Mouse (Mus musculus) neural tube, embryonic 14.5 days (tissue): Measurements from ENCODE around the gene Ddx27. TPM values are rescaled to one million over a fixed set of nuclear protein-coding genes. Genes with fewer than 3 reads are reported as not detected.
A peak's percentile ranks its signal among the peaks of the same experiment; 100 is the strongest.

Experiments
- ATAC-seq: fragments of 200-750 bp; cut with Nextera tagmentation; 2 replicates; pipeline ENCODE4 v1.8.0; 2017; ENCODE audit warnings: low read depth, mild to moderate bottlenecking, moderate TSS enrichment, moderate library complexity
- H3K27ac ChIP-seq: fragments of 300-500 bp; sonication (generic); 2 replicates; pipeline ENCODE4 v1.5.1; 2014; ENCODE audit warnings: low read depth, mild to moderate bottlenecking, control low read depth, low read length, moderate library complexity, mixed read lengths
- H3K27me3 ChIP-seq: fragments of 300-500 bp; sonication (generic); 2 replicates; pipeline ENCODE4 v1.6.1; 2014; ENCODE audit warnings: low read length; ENCODE audit not compliant: control insufficient read depth, insufficient read depth
- H3K36me3 ChIP-seq: fragments of 300-500 bp; sonication (generic); 2 replicates; pipeline ENCODE4 v1.6.1; 2014; ENCODE audit warnings: low read length, mixed read lengths; ENCODE audit not compliant: control insufficient read depth, insufficient read depth
- H3K4me1 ChIP-seq: fragments of 300-500 bp; sonication (generic); 2 replicates; pipeline ENCODE4 v1.6.1; 2014; ENCODE audit warnings: low read length; ENCODE audit not compliant: control insufficient read depth, insufficient read depth
- H3K4me2 ChIP-seq: fragments of 300-500 bp; sonication (generic); 2 replicates; pipeline ENCODE4 v1.6.1; 2014; ENCODE audit warnings: mild to moderate bottlenecking, low read depth, low read length, control low read depth
- H3K4me3 ChIP-seq: fragments of 300-500 bp; sonication (generic); 2 replicates; pipeline ENCODE4 v1.5.1; 2014; ENCODE audit warnings: low read depth, low read length, control low read depth, mixed read lengths
- H3K9ac ChIP-seq: fragments of 300-500 bp; sonication (generic); replicated peaks from 2 replicates; pipeline ENCODE4 v1.6.1; 2014; ENCODE audit warnings: low read depth, mild to moderate bottlenecking, control low read depth, low read length, mixed read lengths
- H3K9me3 ChIP-seq: fragments of 300-500 bp; sonication (generic); 2 replicates; pipeline ENCODE4 v1.6.1; 2016; ENCODE audit warnings: low read length; ENCODE audit not compliant: control insufficient read depth
- WGBS: fragments of 180-500 bp; shearing (Covaris S2); extraction: QIAGEN DNeasy Blood & Tissue Kit; methylation state at CpG from one replicate; pipeline ENCODE4 v1.1.7; 2014; 5-methylcytosine and 5-hydroxymethylcytosine counted together
- polyA plus RNA-seq: library from polyadenylated mRNA; unstranded; fragments of >200 nt; fragmentation: Nextera tagmentation; extraction: Ambion mirVana; gene quantifications from 2 replicates; pipeline ENCODE4 v1.2.1, GENCODE M21; 2014

Ddx27 gene
- polyA plus RNA-seq, 1 experiment from 2014 or later: 28.8 TPM

DNA sequence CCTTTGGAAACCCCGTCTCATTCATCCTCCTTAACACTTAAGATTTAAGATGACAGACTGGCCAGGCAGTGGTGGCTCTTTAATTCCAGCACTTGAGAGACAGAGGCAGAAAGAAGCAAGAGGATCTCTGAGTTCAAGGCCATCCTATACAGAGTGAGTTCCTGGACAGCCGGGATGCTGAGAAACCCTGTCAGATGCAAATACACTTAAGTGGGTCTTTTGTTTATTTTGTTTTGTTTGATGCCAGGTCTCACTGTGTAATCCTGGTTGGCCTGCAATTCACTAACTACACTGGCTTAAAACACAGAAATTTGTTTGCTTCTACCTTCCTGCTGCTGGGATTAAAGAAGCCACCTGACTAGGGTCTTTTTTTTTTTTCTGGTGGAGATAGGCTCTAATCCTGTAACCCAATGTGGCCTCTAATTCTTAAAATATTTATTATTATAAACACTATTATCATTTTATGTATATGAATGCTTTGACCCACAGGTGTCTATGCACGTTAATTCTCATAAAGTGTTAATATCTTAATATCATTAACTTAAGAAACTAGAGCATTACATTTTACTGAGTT lies 43.9 kb downstream of the Ddx27 start:
- H3K4me2 ChIP-seq: no peak overlapping the region
- ATAC-seq: no peak
- 54% methylated on average over 3 of the region's 3 CpGs for WGBS
- no peak overlapping the region for H3K27ac ChIP-seq
- H3K36me3 ChIP-seq: peaks cover 35% of the 10 kb centered on the region
- H3K4me1 ChIP-seq: peaks cover 12% of the 10 kb centered on the region
- no peak overlapping the region for H3K9ac ChIP-seq
- H3K27me3 ChIP-seq: no peaks in the 10 kb centered on the region
- no peak overlapping the region for H3K4me3 ChIP-seq
- no peaks in the 10 kb centered on the region for H3K9me3 ChIP-seq

DNA sequence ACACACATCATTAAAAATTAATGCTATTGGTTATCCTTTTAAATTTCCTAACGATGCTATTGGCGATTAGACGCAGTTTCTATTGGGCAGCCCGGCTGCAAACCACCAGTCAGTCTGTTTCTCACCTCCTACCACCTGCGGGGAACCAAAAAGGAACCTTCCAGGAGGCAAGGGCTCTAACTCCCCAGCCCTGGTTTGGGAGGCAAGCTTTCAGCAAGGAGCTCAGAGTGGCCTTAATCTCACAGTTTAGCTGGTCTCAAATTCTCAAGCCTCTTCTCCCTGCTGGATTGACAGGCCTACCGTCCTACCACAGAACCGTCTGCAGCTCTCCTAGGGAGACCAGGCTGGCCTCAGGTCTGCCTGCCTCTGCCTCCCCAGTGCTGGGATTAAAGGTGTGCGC lies 44.5 kb downstream of the Ddx27 start:
- Histone ChIP-seq H3K4me3 (no peak overlapping the region), H3K4me2 (no peak overlapping the region), H3K36me3 (peaks cover 34% of the 10 kb centered on the region), H3K27ac (no peak overlapping the region), H3K9me3 (no peaks in the 10 kb centered on the region), H3K9ac (no peak overlapping the region), H3K4me1 (peaks cover 12% of the 10 kb centered on the region), H3K27me3 (no peaks in the 10 kb centered on the region)
- WGBS: 48% methylated on average over 8 of the region's 8 CpGs
- ATAC-seq: no peak

- Histone ChIP-seq H3K27ac (no peak overlapping the region), H3K27me3 (no peaks in the 10 kb centered on the region), H3K9ac (no peak overlapping the region), H3K4me2 (no peak overlapping the region), H3K4me3 (no peak overlapping the region), H3K4me1 (peaks cover 14% of the 10 kb centered on the region), H3K36me3 (peaks cover 34% of the 10 kb centered on the region), H3K9me3 (no peaks in the 10 kb centered on the region)
- no peak for ATAC-seq
- WGBS: 73% methylated on average over 12 of the region's 12 CpGs
Measured at GRCm38 (mm10) chr2:167059960-167060359, 45.0 kb downstream of the Ddx27 start.

DNA sequence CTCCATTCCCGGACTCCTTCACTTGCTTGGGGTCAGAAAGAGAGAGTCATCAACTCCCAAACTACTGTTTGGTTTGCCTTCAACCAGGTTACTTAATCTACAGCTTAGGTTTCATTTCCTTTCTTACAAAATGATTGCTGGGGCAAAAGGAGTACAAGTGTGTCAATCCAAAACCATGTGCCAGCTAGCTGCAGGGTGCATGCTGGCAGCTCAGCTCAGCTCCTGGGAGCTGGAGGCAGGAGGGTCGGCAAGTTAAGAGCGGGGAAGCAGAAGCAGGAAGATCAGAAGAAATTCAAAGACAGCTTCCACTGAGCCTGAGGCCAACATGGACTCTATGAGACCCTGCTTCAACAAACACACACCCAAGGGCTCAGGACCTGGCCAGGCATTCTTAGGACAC lies 45.4 kb downstream of the Ddx27 start:
- H3K4me2 ChIP-seq: no peak overlapping the region
- WGBS: 67% methylated on average over 3 of the region's 3 CpGs
- ATAC-seq: no peak
- H3K27ac ChIP-seq: no peak overlapping the region
- H3K4me1 ChIP-seq: peaks cover 18% of the 10 kb centered on the region
- H3K27me3 ChIP-seq: no peaks in the 10 kb centered on the region
- no peak overlapping the region for H3K4me3 ChIP-seq
- no peak overlapping the region for H3K9ac ChIP-seq
- H3K36me3 ChIP-seq: peaks cover 34% of the 10 kb centered on the region
- no peaks in the 10 kb centered on the region for H3K9me3 ChIP-seq

- H3K9me3 ChIP-seq: no peaks in the 10 kb centered on the region
- H3K4me3 ChIP-seq: no peak overlapping the region
- H3K36me3 ChIP-seq: peaks cover 38% of the 10 kb centered on the region
- H3K4me2 ChIP-seq: no peak overlapping the region
- no peak overlapping the region for H3K9ac ChIP-seq
- no peak for ATAC-seq
- H3K27me3 ChIP-seq: no peaks in the 10 kb centered on the region
- peaks cover 22% of the 10 kb centered on the region for H3K4me1 ChIP-seq
- no peak overlapping the region for H3K27ac ChIP-seq
Measured at GRCm38 (mm10) chr2:167060761-167061160, 45.8 kb downstream of the Ddx27 start.

DNA sequence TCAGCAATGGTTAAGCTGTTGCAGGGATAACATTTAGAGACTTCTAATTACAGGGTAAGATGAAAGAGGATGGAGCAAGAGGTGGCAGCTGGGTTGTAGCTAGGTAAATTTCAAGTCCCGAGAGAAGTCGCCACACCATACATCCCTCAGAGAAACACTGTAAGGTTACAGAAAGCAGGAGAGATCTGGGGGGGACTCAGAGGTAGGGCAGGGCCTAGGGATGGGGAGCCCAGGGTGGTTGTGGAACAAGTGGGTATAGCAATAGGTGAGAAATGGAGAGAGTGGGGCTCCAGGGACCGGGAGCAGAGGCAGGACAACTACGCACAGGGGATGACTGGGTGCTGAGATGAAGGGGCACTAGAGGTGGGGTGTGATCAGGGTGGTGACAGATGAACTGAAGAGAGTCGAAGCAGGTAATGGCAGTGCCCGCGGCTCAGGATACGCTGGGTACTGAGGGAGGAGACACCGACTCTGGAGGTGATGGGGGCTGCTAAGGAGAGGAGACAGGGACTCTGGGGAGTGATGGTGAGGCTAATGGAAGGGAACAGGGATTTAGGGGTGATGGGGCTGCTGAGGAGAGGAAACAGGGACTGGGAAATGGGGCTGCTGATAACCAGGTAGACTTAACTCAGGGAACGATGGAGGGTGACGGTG lies 46.5 kb downstream of the Ddx27 start:
- H3K9me3 ChIP-seq: no peaks in the 10 kb centered on the region
- no peaks in the 10 kb centered on the region for H3K27me3 ChIP-seq
- 19% methylated on average over 11 of the region's 11 CpGs for WGBS
- H3K9ac ChIP-seq: peak overlapping the region; percentile 73
- H3K4me3 ChIP-seq: peak overlapping the region; percentile 76
- peaks cover 39% of the 10 kb centered on the region for H3K36me3 ChIP-seq
- ATAC-seq: no peak; the same call in 1 of the 2 replicates
- H3K27ac ChIP-seq: no peak overlapping the region
- H3K4me2 ChIP-seq: peak overlapping the region; percentile 85
- H3K4me1 ChIP-seq: peaks cover 23% of the 10 kb centered on the region

- peaks cover 33% of the 10 kb centered on the region for H3K36me3 ChIP-seq
- peak overlapping the region; percentile 73 for H3K9ac ChIP-seq
- peak; percentile 88 for ATAC-seq
- no peaks in the 10 kb centered on the region for H3K27me3 ChIP-seq
- H3K4me1 ChIP-seq: peaks cover 23% of the 10 kb centered on the region
- H3K4me3 ChIP-seq: peak overlapping the region; percentile 76
- H3K27ac ChIP-seq: peak overlapping the region; percentile 93
- 0% methylated on average over 41 of the region's 60 CpGs for WGBS
- H3K9me3 ChIP-seq: no peaks in the 10 kb centered on the region
- H3K4me2 ChIP-seq: peak overlapping the region; percentile 85
Measured at GRCm38 (mm10) chr2:167062497-167062911, 47.5 kb downstream of the Ddx27 start.

DNA sequence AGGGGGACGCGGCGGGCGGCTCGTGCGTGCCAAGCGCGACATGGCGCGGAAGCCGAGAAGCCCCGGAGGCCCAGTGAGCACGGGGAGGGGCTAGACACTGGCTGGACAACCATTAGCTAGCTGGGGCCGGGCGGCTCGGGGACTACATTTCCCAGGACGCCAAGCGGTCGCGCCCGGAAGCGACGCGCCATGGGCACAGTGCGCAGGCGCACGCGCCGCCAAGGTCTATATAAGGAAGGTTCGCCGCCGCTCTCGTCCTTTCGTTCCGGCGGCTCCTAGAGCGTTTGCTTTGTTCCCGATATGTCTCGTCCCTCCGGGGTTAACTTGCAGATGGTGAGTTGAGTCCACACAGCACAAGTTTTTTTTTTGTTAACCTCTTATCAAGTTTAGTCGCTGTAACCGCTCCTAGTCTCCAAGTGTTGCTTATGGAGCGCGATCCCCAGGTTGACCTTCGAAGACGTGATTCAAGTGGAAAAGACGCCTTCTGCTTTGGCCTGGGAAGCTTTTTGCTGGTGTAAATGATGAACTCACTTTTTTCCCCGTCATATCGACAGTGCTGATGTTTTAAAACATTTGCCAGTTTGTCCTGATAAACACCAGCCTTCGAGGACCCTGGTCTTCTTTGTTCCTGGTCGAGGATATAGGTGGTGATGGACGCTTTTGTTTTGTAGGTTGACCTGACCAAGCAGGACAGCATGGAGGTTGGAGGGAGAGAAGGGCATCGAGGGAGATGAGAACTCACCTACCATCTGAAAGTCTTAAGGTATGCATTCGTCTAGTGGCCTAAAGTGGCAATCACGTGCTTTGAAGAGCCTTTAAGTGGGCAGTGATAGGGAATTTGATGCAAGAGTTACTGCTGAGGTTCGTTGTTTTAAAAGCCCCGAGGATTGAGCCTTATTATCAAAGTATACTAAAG lies 48.2 kb downstream of the Ddx27 start, which contains the start of gene Znfx1:
Gene Znfx1, minus strand, starts transcription at position 51 of the 916 bp plus-strand sequence.
- WGBS: under 1% methylated on average over 55 of the region's 57 CpGs
- peaks cover 23% of the 10 kb centered on the region for H3K4me1 ChIP-seq
- H3K9ac ChIP-seq: peak within 1 kb of the TSS; percentile 73
- peaks cover 27% of the 10 kb centered on the region for H3K36me3 ChIP-seq
- no peaks in the 10 kb centered on the region for H3K27me3 ChIP-seq
- no peaks in the 10 kb centered on the region for H3K9me3 ChIP-seq
- H3K4me3 ChIP-seq: peak within 1 kb of the TSS; percentile 76
- peak; percentile 92 for ATAC-seq
- H3K4me2 ChIP-seq: peak within 1 kb of the TSS; percentile 85
- peak within 1 kb of the TSS; percentile 93 for H3K27ac ChIP-seq
